Mouse (Mus musculus): ENCODE results near the gene Espl1.
"Not testable (repeated sequence)": the region's sequence is repeated elsewhere in the genome, so short reads cannot be mapped to it uniquely, and the experiment has no call there.

Gene Espl1

GRCm38 (mm10) chr15:102278726-102279091, 17.4 kb upstream of the Espl1 start:
- no peak for DNase-seq

- peak; percentile 78 for DNase-seq
Measured at GRCm38 (mm10) chr15:102279092-102279782, 16.8 kb upstream of the Espl1 start, which contains the start of gene Mfsd5. TSS of gene Mfsd5 (plus strand) at chr15:102279454.

- no peak for DNase-seq
Measured at GRCm38 (mm10) chr15:102279783-102280520, 16.1 kb upstream of the Espl1 start.

- no peak for DNase-seq
Measured at GRCm38 (mm10) chr15:102280623-102281022, 15.4 kb upstream of the Espl1 start.

GRCm38 (mm10) chr15:102282463-102283292, 13.4 kb upstream of the Espl1 start:
- DNase-seq, result no peak

GRCm38 (mm10) chr15:102283648-102284047, 12.4 kb upstream of the Espl1 start:
- DNase-seq, result no peak

- no peak for DNase-seq
Measured at GRCm38 (mm10) chr15:102287395-102287794, 8.7 kb upstream of the Espl1 start.

- DNase-seq, result no peak
Measured at GRCm38 (mm10) chr15:102296368-102297006, 421 bp downstream of the Espl1 start.

GRCm38 (mm10) chr15:102302542-102302941, 6.5 kb downstream of the Espl1 start:
- no peak for DNase-seq

- DNase-seq, result no peak
Measured at GRCm38 (mm10) chr15:102308717-102309116, 12.7 kb downstream of the Espl1 start.

GRCm38 (mm10) chr15:102310074-102310845, 14.2 kb downstream of the Espl1 start:
- peak; percentile 42 for DNase-seq

- DNase-seq, result no peak
Measured at GRCm38 (mm10) chr15:102311489-102311888, 15.4 kb downstream of the Espl1 start.

GRCm38 (mm10) chr15:102315292-102315691, 19.2 kb downstream of the Espl1 start:
- DNase-seq, result no peak

- peak; percentile 44 for DNase-seq
Measured at GRCm38 (mm10) chr15:102316263-102316662, 20.2 kb downstream of the Espl1 start.

GRCm38 (mm10) chr15:102324654-102325473, 28.8 kb downstream of the Espl1 start:
- peak; percentile 33 for DNase-seq

GRCm38 (mm10) chr15:102326022-102326576, 30.0 kb downstream of the Espl1 start, which contains the start of gene Pfdn5:
TSS of gene Pfdn5 (plus strand) at chr15:102326116.
- DNase-seq, result peak; percentile 83

- no peak for DNase-seq
Measured at GRCm38 (mm10) chr15:102326892-102327291, 30.8 kb downstream of the Espl1 start.

- peak; percentile 83 for DNase-seq
Measured at GRCm38 (mm10) chr15:102331610-102332015, 35.5 kb downstream of the Espl1 start, which contains the start of gene Myg1. TSS of gene Myg1 (plus strand) at chr15:102331709.

- DNase-seq, result no peak
Measured at GRCm38 (mm10) chr15:102335254-102335653, 39.2 kb downstream of the Espl1 start.

- DNase-seq, result not testable (repeated sequence)
Measured at GRCm38 (mm10) chr15:102335925-102336324, 39.9 kb downstream of the Espl1 start.

GRCm38 (mm10) chr15:102336946-102337345, 40.9 kb downstream of the Espl1 start:
- peak; percentile 57 for DNase-seq
